Mouse (Mus musculus): Measurements from ENCODE around the gene Lrrc10b.

- no peak for TF ChIP-seq USF1 (IDR thresholded peaks at IDR 0.05; ENCODE audit: low read depth, low read length)
- no peak for TF ChIP-seq KAT2A (IDR thresholded peaks at IDR 0.05; ENCODE audit: insufficient replicate concordance, low read length)
- TF ChIP-seq UBTF (IDR thresholded peaks at IDR 0.05; ENCODE audit: low read depth, low read length), result no peak
- peak; percentile 52 to 87 for TF ChIP-seq CTCF (conservative IDR thresholded peaks at IDR 0.05 in 1 of 2, IDR thresholded peaks at IDR 0.05 in 1 of 2; ENCODE audit: low read depth in 2 of 2, low read length in 2 of 2)
- no peak for TF ChIP-seq SIN3A (IDR thresholded peaks at IDR 0.05; ENCODE audit: low read length)
Observed at GRCm38 (mm10) chr19:10435908-10436307, 21.4 kb downstream of the Lrrc10b start.

Measured in CH12.LX (cell line).